Mouse (Mus musculus) stomach, postnatal 0 days (tissue): ENCODE data around the gene Olfr1370. TPM values are rescaled to one million over a fixed set of nuclear protein-coding genes. Genes with fewer than 3 reads are reported as not detected.

Experiments
- ATAC-seq: fragments of 200-750 bp; cut with Nextera tagmentation; 2 replicates; pipeline ENCODE4 v1.8.0; 2017; ENCODE audit not compliant: low FRiP score, low TSS enrichment
- DNase-seq: peaks from one replicate; pipeline ENCODE4 v3.0.0-alpha.2; 2016; ENCODE audit warnings: low spot score
- H3K27ac ChIP-seq: fragments of 300-500 bp; sonication (generic); replicated peaks from 2 replicates; pipeline ENCODE4 v1.5.1; 2014; ENCODE audit warnings: mild to moderate bottlenecking, control low read depth
- H3K27me3 ChIP-seq: fragments of 300-500 bp; sonication (generic); 2 replicates; pipeline ENCODE4 v1.6.1; 2014; ENCODE audit warnings: low read length; ENCODE audit not compliant: control insufficient read depth, insufficient read depth
- H3K36me3 ChIP-seq: fragments of 300-500 bp; sonication (generic); 2 replicates; pipeline ENCODE4 v1.6.1; 2014; ENCODE audit warnings: low read length, mixed read lengths; ENCODE audit not compliant: control insufficient read depth, insufficient read depth
- H3K4me1 ChIP-seq: fragments of 300-500 bp; sonication (generic); replicated peaks from 2 replicates; pipeline ENCODE4 v1.6.1; 2014; ENCODE audit warnings: antibody characterized with exemption; ENCODE audit not compliant: control insufficient read depth, insufficient read depth
- H3K4me2 ChIP-seq: fragments of 300-500 bp; sonication (generic); replicated peaks from 2 replicates; pipeline ENCODE4 v1.6.1; 2014; ENCODE audit warnings: low read depth, mild to moderate bottlenecking, control low read depth, moderate library complexity
- H3K4me3 ChIP-seq: fragments of 300-500 bp; sonication (generic); 2 replicates; pipeline ENCODE4 v1.5.1; 2014; ENCODE audit warnings: low read depth, low read length, control low read depth
- H3K9ac ChIP-seq: fragments of 300-500 bp; sonication (generic); 2 replicates; pipeline ENCODE4 v1.6.1; 2014; ENCODE audit warnings: mild to moderate bottlenecking, low read length, control low read depth, mixed read lengths
- H3K9me3 ChIP-seq: fragments of 300-500 bp; sonication (generic); 2 replicates; pipeline ENCODE4 v1.6.1; 2016; ENCODE audit warnings: low read length; ENCODE audit not compliant: control insufficient read depth
- CTCF ChIP-seq: IDR thresholded peaks from 2 replicates; pipeline ENCODE4 v1.5.1; 2016; ENCODE audit warnings: antibody characterized with exemption, low read depth, mild to moderate bottlenecking, moderate library complexity
- EP300 ChIP-seq: optimal IDR thresholded peaks from 2 replicates; pipeline ENCODE3; 2016; ENCODE audit warnings: antibody characterized with exemption
- WGBS: fragments of 180-500 bp; shearing (Covaris S2); extraction: QIAGEN DNeasy Blood & Tissue Kit; methylation state at CpG from one replicate; pipeline ENCODE4 v1.1.7; 2014; 5-methylcytosine and 5-hydroxymethylcytosine counted together
- polyA plus RNA-seq: library from polyadenylated mRNA; unstranded; fragments of >200 nt; fragmentation: Nextera tagmentation; extraction: Ambion mirVana; gene quantifications from 2 replicates; pipeline ENCODE4 v1.2.1, GENCODE M21; 2015

The Olfr1370 gene
- polyA plus RNA-seq, 1 experiment from 2014 or later = not detected

DNA sequence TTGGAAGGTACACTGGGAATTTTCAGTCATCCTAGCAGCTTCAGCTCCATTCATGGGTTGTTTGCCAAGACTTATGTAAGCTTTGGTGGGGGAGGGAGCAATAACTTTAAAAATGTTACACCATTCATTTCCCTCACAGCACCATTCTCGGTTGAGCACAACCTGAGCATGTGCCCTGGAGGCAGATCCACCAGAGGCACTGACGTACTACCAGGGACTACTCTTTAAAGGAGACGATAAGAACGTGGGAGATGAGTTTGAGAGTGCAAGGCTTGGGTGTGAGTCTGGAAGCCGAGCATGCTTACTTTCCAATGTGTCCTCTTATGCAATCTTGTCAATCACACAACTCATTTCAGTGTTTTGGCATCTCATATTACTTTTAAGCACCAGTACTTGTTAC lies 49.9 kb downstream of the Olfr1370 start:
- TF ChIP-seq CTCF (no peak), EP300 (no peak)
- H3K27me3 ChIP-seq = no peaks in the 10 kb centered on the region
- ATAC-seq (no peak), DNase-seq (no peak)
- no peak overlapping the region for H3K9ac ChIP-seq
- no peak overlapping the region for H3K4me2 ChIP-seq
- H3K4me3 ChIP-seq = no peak overlapping the region
- H3K9me3 ChIP-seq = no peaks in the 10 kb centered on the region
- no peaks in the 10 kb centered on the region for H3K4me1 ChIP-seq
- H3K27ac ChIP-seq = no peak overlapping the region
- WGBS = 75% methylated on average over 5 of the region's 5 CpGs
- H3K36me3 ChIP-seq = no peaks in the 10 kb centered on the region

Other genes with a start within 250 kb of the Olfr1370 start
- gene Olfr1369-ps1, start 36.5 kb upstream of the Olfr1370 start, polyA plus RNA-seq = 0.04 TPM in 2 replicates
- not detected in 2 replicates for gene Olfr263, start 54.7 kb upstream of the Olfr1370 start, polyA plus RNA-seq
- not detected in 2 replicates for gene Olfr1368, start 70.9 kb upstream of the Olfr1370 start, polyA plus RNA-seq
- 58.5 and 60.2 TPM in 2 replicates for gene Trim27, start 104.5 kb upstream of the Olfr1370 start, polyA plus RNA-seq
- 0.06 TPM in 1 of 2 replicates, not detected in the other for gene Gpx5, start 217.8 kb upstream of the Olfr1370 start, polyA plus RNA-seq
- gene Gpx6, start 237.2 kb upstream of the Olfr1370 start, polyA plus RNA-seq = 0.07 TPM in 1 of 2 replicates, not detected in the other